Mouse (Mus musculus) urinary bladder, postnatal 14 days (tissue): Measurements from ENCODE around the gene Dhrs13.

Experiments used
- DNase-seq: peaks from one replicate; pipeline ENCODE4 v3.0.0; 2021; ENCODE audit warnings: low spot score

Dhrs13 gene

DNA sequence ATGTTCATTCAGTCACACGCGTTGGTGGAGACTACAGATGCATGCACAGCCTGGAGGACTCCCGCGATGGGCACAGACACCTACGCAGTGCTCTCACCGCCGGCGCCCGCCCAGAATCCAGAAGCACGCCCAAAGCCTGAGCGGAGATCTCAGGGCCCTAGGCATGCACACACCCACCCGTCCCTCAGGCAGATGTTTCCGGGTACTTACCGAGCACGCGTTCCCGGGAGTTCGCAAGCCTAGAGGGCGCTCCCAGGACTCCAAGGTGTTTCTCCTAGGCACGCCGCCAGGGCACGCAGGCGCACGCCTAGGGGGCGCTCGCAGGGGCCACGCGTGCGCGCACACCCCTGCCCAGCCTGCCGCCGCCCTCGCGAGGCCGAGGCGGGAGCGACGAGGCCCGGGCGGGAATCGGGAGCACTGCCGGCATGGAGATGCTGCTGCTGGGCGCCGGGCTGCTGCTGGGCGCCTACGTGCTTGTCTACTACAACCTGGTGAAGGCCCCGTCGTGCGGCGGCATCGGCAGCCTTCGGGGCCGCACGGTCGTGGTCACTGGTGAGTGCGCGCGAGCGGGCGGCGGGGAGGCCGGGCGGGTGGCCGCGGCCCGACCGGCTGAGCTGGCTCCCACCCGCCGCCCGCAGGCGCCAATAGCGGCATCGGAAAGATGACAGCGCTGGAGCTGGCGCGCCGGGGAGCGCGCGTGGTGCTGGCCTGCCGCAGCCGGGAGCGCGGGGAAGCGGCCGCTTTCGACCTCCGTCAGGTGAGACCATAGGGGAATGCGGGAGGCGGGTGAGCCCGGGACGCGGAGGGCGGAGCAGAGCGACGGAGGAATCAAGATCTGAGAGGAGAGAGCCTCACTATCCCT is at the start of gene Dhrs13:
Gene Dhrs13 (plus strand): TSS at position 334 of the 862 bp plus-strand sequence.
- DNase-seq: peak; percentile 95

DNA sequence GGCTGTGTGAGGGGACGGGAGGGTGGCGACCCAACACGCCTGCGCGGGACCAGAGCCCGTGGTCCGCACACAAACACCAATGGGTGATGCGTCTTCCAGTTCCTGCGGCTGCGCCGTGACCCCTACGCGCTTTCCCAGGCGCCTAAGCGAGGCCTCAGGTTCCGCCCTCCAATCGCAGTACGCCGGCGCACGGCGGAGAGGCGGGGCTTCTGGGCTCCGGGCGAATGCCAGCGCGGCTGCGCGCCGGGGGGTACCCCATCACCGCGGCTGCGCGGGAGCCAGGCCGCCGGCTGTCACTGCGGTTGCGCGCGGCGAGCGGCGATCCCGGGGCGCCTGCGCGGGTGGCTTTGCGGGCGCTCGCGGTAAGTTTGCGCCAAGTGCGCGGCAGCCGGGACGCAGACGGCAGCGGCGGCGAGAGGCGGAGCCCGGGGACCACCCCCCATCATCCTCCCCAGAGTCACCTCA is 49.6 kb upstream of the Dhrs13 start, which contains the start of gene Phf12:
Gene Phf12 (plus strand): TSS at position 314 of the 465 bp plus-strand sequence.
- peak; percentile 99 for DNase-seq

- DNase-seq: peak; percentile 52
Observed at GRCm38 (mm10) chr11:77983191-77983936, 48.7 kb upstream of the Dhrs13 start.

DNA sequence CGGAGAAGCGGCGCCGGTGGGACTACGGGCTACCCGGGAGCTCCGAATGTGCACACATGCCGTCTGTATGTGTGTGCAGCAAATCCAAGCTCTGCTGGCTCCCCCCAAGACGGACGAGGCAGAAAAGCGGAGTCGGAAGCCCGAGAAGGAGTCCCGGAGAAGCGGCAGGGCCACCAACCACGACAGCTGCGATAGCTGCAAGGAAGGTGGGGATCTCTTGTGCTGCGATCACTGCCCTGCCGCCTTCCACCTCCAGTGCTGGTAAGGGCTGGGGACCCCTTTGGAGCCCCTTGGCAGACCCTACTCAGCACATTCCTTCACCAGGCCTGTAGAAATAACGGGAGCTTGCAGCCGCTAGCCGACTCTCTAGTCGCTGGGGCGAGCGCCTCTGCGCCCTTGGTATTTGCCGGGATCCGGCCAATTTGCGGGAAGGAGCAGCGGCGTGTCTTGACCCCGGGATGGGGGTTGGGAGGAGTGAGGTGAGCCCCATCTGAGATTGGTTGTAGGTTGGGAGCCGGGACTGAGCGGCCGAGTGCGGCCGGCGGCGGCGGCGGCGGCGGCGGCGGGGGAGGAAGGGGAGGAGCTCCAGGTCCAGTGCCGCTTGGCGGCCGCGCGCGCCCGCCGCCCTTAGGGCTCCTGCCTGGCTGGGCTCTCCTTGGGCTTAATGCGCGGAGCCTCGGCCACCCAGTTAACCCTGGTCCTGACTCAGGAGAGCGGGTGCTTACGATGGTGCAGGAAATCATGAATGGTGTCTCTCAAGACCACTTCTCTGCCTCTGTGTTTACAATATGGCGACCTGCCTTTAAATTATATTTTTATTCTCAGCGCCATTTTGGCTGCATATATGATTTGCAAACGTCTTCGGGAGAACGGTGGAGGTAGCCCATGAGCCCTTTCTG is 47.9 kb upstream of the Dhrs13 start:
- peak; percentile 63 for DNase-seq

GRCm38 (mm10) chr11:77984836-77985231 is 47.2 kb upstream of the Dhrs13 start:
- DNase-seq: peak; percentile 48

DNA sequence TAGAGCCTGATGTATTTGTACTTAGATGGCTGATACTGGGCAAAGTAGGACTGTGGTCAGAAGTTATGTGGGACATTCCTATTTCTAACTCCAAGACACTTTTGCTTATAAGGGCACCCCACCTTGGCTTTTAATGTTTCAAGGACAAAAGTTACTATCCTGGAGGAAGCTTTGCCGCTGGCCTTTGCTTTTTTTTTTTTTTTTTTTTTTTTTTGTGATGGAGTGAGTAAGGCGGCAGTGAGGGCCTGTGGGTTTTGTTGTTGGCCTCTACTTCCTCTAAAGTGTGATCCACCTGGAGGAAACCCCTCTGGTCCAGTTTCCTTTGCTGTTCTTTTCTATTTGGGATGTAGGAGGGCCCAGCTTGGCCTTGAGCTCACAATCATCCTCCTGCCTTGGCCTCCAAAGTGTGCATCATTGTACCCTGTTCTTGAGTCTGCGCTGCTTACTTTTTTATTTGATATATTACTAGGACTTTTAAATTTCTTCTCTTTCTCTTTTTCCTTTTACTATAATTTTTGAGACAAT is 46.5 kb upstream of the Dhrs13 start:
- DNase-seq: no peak

DNA sequence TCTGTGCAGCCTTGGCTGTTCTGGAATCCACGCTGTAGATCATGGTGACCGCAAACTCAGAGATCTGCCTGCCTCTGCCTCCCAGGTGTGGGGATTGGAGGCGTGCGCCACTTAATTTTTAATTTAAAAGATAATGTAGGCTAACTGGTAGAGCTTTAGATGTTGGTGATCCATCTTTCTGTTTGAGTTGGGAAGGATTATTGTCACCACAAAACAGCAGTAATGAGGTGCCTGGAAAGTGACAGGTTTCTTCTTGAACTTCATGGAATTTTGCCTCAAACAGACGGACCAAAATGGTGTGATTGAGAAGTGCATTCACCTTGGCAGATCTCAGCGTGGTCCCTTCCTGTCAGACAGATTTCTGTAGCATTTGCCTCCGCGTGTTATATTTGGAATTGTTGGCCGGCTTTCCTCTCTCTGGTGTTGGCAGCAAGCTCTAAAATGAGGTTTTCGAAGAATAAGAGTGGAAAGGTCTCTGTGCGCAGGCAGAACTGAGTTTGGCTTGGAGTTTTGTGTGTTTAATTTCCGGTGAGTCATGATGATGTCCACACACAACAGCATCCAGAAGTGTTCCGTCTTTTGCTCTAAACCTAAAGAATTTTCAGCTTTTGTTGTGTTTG is 42.9 kb upstream of the Dhrs13 start:
- DNase-seq: no peak

DNA sequence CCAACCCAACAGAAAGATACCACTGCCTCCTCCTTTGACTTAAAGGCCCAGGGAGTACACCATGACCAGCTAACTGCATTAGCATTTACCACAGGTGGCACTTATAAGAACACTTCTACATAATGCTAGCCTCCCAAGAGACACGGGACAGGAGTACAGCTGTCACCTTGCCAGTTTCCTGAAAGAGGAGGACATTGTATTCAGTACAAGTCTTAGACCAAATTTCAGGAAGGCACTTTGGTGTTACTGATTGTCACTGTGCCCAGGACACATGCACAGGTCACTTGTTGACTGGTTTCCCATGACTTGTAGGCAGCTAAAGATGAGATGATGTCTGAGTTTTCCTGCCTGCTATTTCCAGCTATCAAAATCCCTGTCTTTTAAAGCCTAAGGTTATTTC is 36.5 kb upstream of the Dhrs13 start:
- no peak for DNase-seq

DNA sequence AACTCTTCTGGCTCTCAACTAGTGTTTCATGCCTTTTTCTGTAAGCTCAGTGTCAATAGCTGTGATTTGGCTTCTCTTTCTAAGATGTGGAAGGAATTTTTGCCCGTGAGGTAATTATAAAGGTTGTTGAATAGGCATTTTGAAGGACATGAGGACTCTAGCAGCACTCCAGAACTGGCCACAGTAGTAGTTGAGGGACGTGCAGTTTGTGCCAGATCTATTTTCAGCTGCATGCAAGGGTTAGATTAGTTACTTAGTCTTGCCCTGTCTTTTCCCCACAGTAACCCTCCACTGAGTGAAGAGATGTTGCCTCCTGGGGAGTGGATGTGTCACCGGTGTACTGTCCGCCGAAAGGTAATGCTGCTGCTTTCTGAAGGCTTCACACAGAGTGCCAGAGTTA is 25.6 kb upstream of the Dhrs13 start:
- no peak for DNase-seq

GRCm38 (mm10) chr11:78019676-78020075 is 12.4 kb upstream of the Dhrs13 start:
- DNase-seq: peak; percentile 71

GRCm38 (mm10) chr11:78023607-78024006 is 8.5 kb upstream of the Dhrs13 start:
- DNase-seq: no peak

- no peak for DNase-seq
Observed at GRCm38 (mm10) chr11:78029240-78029639, 2.8 kb upstream of the Dhrs13 start.

DNA sequence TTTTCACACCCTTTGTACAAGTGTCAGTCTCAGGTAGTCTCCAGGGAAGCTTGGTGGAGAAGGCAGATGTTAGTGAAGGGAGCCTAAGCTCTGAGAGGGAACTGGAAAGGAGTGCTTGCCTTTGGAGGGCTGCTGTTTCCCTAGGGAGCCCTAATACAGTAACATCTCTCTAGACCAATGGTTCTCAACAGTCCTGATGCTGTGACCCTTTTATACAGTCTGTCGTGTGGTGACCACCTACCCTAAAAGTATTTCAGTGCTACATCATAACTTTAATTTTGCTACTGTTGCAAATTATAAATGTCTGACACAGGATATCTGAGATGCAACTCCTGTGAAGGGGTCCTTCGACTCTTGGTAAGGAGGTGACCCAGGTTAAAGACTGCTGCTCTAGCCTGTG is 1.5 kb upstream of the Dhrs13 start:
- DNase-seq: no peak

DNA sequence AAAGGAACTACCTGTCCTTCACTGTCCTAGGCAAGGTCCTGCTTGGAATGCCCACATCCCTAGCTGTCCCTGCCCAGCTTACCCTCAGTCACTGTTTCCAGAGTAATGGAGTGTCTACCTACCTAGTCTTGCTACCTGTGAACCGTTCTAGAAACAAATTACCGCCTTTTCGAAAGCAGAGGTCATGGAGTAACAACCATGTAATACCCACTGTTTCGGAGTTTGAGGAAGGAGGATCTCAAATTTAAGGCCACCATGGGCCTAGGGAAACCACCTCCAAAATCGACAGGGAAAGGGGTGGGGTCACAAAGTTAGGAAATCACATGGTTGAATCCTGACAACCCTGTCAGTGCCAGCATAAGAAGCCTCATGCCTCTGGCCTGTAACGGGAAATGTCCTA is 691 bp upstream of the Dhrs13 start:
- no peak for DNase-seq

DNA sequence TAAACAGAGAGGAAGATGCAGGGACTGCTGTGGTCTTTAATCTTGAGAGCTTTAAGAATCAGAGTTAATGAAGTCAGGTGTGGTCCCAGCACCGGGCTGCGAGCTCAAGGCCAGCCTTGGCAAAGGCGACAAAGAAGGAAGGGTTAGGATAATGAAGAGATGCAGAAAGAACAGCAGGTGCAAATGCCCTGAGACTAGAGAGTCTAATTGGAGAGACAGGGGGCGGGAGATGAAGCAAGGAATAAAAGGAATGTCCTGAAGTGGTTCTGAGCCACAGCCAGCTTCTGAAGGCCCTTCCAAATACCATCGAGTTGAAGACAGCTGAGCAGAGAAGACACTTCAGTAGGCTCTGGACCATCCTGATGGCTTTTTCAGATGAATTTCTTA is 722 bp downstream of the Dhrs13 start:
- no peak for DNase-seq

GRCm38 (mm10) chr11:78033931-78034617 is 2.0 kb downstream of the Dhrs13 start:
- no peak for DNase-seq

DNA sequence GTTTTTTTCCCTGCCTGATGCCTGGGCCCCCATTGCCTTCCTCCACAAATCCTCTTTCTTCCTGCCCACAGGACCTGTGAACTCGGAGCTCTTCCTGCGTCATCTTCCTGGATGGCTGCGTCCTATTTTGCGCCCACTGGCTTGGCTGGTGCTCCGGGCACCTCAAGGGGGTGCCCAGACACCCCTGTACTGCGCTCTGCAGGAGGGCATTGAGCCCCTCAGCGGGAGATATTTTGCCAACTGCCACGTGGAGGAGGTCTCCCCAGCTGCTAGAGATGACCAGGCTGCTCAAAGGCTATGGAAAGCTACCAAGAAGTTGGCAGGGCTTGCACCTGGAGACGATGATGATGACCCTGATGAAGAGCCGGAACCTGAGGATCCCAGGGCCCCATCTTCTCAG is 4.7 kb downstream of the Dhrs13 start:
- DNase-seq: no peak

DNA sequence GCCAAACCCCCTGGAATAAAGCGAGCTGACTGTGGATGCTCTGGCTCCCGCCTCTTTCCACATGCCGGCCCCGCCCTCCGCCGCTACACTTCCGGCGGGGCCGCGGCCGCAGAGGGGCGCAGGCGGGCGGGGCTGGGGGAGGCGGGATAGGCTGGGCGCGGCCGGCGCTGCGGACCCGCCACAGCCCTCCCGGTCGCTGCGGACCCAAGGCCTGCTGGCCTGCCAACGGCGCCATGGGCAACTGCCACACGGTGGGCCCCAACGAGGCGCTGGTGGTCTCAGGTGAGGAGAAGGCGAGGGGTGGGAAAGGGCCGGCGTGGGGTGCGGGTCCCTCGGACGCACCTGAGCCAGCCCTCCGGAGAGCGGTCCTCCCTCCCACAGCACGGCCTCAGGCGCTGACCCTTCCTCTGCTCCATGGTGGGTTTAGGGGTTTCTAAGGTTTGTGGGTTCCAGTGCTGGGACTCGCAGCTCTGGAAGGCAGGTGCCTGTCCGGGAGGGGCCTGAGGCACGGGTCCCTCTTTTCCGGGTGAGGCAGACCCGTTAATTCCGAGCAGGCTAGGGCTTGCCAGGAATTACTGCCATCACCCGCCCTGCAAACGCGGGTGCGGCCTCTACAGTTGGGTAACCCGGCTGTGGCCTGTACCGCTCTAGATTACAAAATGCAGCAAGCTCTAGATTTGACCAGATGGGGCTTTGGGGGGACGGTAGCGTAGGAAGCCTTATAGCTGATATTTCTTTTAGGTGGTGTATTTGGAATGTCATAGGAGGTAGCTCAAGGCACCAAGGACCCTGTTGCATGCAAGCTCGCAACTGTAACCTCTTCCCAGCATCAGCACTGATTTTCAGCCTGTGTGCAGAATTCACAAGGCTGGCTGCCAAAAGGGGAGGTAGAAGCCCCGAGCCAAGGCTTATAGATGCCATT is 6.0 kb downstream of the Dhrs13 start, which contains the start of gene Flot2:
Gene Flot2 (plus strand): TSS at position 101 of the 922 bp plus-strand sequence.
- peak; percentile 78 for DNase-seq

DNA sequence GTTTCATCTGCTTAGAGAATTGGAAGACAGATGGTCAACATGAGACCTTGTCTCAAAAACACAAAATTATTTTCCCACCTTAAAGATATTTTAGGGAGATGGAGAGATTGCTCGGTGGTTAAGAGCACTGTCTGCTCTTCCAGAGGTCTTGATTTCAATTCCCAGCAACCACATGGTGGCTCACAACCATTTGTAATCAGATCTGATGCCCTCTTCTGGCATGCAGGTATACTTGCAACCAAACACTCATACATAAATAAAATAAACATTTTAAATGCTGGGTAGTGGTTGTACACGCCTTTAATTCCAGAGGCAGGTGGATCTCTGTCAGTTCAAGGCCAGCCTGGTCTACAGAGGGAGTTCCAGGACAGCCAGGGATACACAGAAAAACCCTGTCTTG is 8.8 kb downstream of the Dhrs13 start:
- DNase-seq: no peak
